Mouse (Mus musculus) embryonic facial prominence, embryonic 12.5 days (tissue): ENCODE measurements at regions not wholly inside any gene's neighbourhood (a gene's known extent, or its start where the extent isn't known, plus 50 kb on each side); places are given as distances from the start of the nearest gene placed in this dataset.

Experiments used
- ATAC-seq: fragments of 200-750 bp; cut with Nextera tagmentation; 2 replicates; pipeline ENCODE4 v1.8.0; 2017; ENCODE audit not compliant: insufficient number of reproducible peaks, insufficient read depth, low FRiP score, low TSS enrichment
- H3K27ac ChIP-seq: fragments of 300-500 bp; sonication (generic); 2 replicates; pipeline ENCODE4 v1.5.1; 2016; ENCODE audit warnings: mild to moderate bottlenecking
- H3K27me3 ChIP-seq: fragments of 300-500 bp; sonication (generic); 2 replicates; pipeline ENCODE4 v1.6.1; 2016; ENCODE audit warnings: mild to moderate bottlenecking, moderate library complexity
- H3K36me3 ChIP-seq: fragments of 300-500 bp; sonication (generic); 2 replicates; pipeline ENCODE4 v1.6.1; 2016; ENCODE audit warnings: mild to moderate bottlenecking
- H3K4me1 ChIP-seq: fragments of 300-500 bp; sonication (generic); 2 replicates; pipeline ENCODE4 v1.6.1; 2016
- H3K4me2 ChIP-seq: fragments of 300-500 bp; sonication (generic); replicated peaks from 2 replicates; pipeline ENCODE4 v1.6.1; 2016; ENCODE audit warnings: mild to moderate bottlenecking, moderate library complexity
- H3K4me3 ChIP-seq: fragments of 300-500 bp; sonication (generic); 2 replicates; pipeline ENCODE4 v1.5.1; 2016; ENCODE audit warnings: mild to moderate bottlenecking
- H3K9ac ChIP-seq: fragments of 300-500 bp; sonication (generic); 2 replicates; pipeline ENCODE4 v1.6.1; 2016; ENCODE audit warnings: mild to moderate bottlenecking, moderate library complexity
- H3K9me3 ChIP-seq: fragments of 300-500 bp; sonication (generic); 2 replicates; pipeline ENCODE4 v1.6.1; 2016; ENCODE audit warnings: mild to moderate bottlenecking, moderate library complexity
- WGBS: fragments of 180-500 bp; shearing (Covaris S2); methylation state at CpG from one replicate; pipeline ENCODE4 v1.1.7; 2016; 5-methylcytosine and 5-hydroxymethylcytosine counted together

DNA sequence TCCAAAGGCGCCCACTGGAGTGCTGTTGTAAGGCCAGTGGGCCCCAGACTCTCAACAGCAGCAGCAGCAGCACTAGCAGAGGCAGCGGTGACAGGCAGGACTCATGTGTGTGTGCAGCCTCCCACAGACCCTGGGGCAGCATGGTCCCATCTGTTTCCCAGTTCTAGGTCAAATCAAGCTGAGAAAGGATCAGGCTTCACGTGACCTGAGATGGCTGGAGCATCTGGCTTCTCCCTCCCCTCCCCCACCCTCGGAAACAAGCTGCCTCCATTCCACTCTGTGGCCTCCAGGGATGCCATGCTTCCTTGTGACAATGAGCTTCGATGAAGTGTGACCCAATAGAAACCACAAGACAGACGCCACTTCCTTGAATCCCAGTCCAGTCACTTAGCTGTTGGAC, 128.8 kb downstream of the Mycn start:
- no peak overlapping the region for H3K4me3 ChIP-seq
- WGBS = 18% methylated on average over 6 of the region's 6 CpGs
- no peak overlapping the region for H3K9ac ChIP-seq
- no peaks in the 10 kb centered on the region for H3K27me3 ChIP-seq
- no peaks in the 10 kb centered on the region for H3K36me3 ChIP-seq
- H3K27ac ChIP-seq = peak overlapping the region; percentile 57; the same call in 1 of the 2 replicates
- no peak overlapping the region for H3K4me2 ChIP-seq
- no peak; the same call in 1 of the 2 replicates for ATAC-seq
- H3K9me3 ChIP-seq = no peaks in the 10 kb centered on the region
- peaks cover 20% of the 10 kb centered on the region for H3K4me1 ChIP-seq

DNA sequence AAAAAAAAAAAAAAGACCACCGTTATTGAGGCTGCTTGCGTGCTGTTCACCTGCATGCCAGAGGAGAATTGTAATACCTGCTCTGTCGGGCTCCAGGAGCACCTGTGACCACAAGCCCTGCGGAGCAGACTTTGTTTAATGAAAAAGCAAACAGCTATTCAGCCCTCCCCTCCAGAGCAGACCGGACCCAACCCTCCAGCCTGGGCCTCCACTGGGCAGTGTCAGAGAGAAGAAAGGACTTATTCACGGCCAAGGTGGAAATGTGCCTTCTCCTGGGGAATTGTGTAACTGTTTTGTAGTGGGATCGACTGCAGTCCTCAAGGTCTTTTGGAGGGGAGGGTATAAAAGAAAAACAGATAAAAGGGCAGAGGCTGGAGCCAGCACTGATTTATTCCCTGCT, 130.8 kb downstream of the Mycn start:
- Histone ChIP-seq H3K27ac (peak overlapping the region; percentile 67), H3K9me3 (no peaks in the 10 kb centered on the region), H3K4me1 (peaks cover 20% of the 10 kb centered on the region), H3K27me3 (no peaks in the 10 kb centered on the region), H3K4me3 (no peak overlapping the region), H3K4me2 (peak overlapping the region; percentile 40), H3K9ac (no peak overlapping the region), H3K36me3 (no peaks in the 10 kb centered on the region)
- peak; percentile 50; the same call in 1 of the 2 replicates for ATAC-seq
- WGBS = 3% methylated on average over 7 of the region's 7 CpGs

DNA sequence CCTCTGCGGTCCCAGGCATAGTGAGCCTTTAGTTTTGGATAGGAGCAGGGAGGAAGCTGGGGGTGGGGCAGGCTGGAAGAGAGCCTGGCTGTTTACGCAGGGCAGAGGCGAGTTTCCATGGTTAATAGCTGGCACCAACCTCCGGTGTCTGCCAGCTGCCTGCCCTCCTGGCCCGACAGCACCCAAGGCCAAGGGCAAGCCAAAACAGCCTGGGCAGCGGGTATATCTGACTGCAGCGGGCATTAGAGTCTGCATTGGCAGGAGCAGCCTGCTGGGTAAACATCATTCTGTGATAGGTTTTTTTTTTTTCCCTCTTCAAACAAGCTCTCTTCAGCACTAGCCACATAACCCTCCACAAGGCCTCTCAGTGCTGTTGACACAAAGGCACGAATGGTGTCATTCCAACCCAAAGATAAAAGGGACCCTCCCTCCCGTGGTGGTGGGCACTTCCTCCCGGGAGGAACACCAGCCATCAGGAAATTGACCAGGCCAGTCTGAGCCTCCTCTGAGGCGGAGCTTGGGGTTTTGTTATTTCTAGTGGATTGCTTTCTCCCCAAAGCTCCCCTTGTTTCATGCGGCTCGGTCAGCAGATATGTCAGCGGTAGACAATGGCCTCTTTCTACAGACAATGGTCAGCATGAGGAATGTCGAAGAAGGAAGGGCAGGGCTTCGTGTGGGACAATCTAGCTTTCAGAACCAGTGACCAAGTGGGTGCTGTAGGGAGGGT, 131.4 kb downstream of the Mycn start:
- 6% methylated on average over 16 of the region's 16 CpGs for WGBS
- Histone ChIP-seq H3K36me3 (no peaks in the 10 kb centered on the region), H3K4me2 (peak overlapping the region; percentile 40), H3K27ac (peak overlapping the region; percentile 67), H3K9me3 (no peaks in the 10 kb centered on the region), H3K9ac (no peak overlapping the region), H3K4me3 (no peak overlapping the region), H3K4me1 (peaks cover 20% of the 10 kb centered on the region), H3K27me3 (no peaks in the 10 kb centered on the region)
- ATAC-seq = no peak

DNA sequence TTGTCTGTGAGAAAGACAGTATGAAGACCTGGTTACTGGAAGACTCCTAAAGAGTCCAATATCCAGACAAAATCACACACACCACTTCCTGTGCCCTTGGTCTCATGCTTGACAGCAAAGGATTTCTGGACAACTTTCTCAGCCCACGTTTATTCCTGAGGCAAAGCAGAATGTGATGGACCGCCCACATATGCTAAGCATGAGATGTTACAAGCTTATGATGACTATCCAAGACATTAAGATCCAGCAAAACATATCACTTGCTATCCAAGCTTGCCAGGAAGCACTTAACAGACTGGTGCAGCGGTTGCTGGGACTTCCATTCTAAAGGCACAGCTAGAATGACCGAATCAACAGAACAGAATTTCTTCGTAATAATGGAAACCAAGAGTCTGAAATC, 133.6 kb downstream of the Mycn start:
- ATAC-seq = no peak
- no peaks in the 10 kb centered on the region for H3K36me3 ChIP-seq
- H3K9ac ChIP-seq = no peak overlapping the region
- no peak overlapping the region for H3K4me2 ChIP-seq
- WGBS = 88% methylated on average over 5 of the region's 5 CpGs
- no peak overlapping the region for H3K27ac ChIP-seq
- peaks cover 20% of the 10 kb centered on the region for H3K4me1 ChIP-seq
- H3K4me3 ChIP-seq = no peak overlapping the region
- no peaks in the 10 kb centered on the region for H3K27me3 ChIP-seq
- no peaks in the 10 kb centered on the region for H3K9me3 ChIP-seq

DNA sequence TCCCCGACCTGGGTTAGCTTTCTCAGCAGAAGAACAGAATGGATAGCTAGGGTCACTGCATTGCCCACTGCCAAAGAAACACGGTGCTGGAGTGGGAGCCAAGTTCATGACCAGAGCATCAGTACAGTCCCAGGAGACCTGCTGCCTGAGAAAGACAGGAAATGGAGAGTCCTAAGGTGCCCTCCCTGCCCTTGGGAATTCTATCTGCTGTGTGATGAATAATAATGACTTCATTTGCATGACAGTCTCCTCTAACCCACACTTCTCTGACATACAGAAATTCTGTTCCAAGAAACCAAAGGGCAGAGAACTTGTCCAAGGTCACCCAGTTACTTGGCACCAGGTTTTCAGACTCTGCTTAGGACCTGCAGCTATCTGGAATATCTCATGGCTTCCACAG, 138.1 kb downstream of the Mycn start:
- H3K36me3 ChIP-seq = no peaks in the 10 kb centered on the region
- no peak overlapping the region for H3K4me2 ChIP-seq
- no peak overlapping the region for H3K4me3 ChIP-seq
- H3K9ac ChIP-seq = no peak overlapping the region
- no peak overlapping the region for H3K27ac ChIP-seq
- 52% methylated on average over 2 of the region's 2 CpGs for WGBS
- no peaks in the 10 kb centered on the region for H3K27me3 ChIP-seq
- no peaks in the 10 kb centered on the region for H3K9me3 ChIP-seq
- ATAC-seq = no peak
- H3K4me1 ChIP-seq = no peaks in the 10 kb centered on the region

DNA sequence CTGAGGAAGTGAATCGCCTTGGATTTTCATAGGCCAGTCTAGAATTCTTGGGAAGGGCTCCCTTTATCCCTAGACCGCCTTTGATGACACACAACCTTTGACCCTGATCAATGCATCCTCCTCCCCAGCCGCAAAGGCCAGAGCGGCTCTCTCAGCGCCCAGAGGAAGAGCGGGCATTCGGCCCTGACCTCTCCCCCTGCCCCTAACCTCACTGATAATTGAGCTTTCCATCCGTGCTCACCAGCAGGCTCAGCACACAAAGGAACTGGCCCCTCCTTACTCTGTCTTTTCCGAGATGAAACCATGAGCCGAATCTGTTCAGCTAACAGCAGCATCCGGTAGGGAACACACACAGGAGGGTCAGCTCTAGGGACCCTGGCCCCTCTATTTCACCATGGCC, 139.3 kb downstream of the Mycn start:
- no peak overlapping the region for H3K4me2 ChIP-seq
- no peak overlapping the region for H3K27ac ChIP-seq
- no peak overlapping the region for H3K4me3 ChIP-seq
- H3K27me3 ChIP-seq = no peaks in the 10 kb centered on the region
- H3K9me3 ChIP-seq = no peaks in the 10 kb centered on the region
- no peaks in the 10 kb centered on the region for H3K36me3 ChIP-seq
- H3K4me1 ChIP-seq = no peaks in the 10 kb centered on the region
- H3K9ac ChIP-seq = no peak overlapping the region
- ATAC-seq = no peak
- WGBS = 11% methylated on average over 11 of the region's 11 CpGs

DNA sequence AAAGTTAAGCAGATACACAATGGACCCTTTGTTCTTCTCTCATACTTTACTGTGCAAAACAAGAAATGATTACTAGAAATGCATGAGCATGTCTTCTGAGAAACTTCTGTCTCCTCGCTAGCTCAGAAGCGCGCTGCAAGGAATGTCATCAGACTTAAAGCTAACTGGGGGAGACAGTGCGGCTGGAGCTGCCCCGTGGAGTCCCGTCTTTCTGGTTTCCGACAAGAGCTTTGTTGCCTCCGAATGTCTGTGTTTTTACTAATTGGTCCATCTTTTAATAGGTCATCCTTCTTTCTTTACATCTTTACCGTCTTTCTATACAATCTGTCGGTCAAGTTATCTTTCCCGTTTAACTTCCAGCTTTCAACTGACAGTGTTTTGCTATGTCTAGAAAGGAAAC, 140.0 kb downstream of the Mycn start:
- 0 out of 2 replicates have a peak, but pooled peaks have one; percentile 15 for ATAC-seq
- no peak overlapping the region for H3K9ac ChIP-seq
- H3K36me3 ChIP-seq = no peaks in the 10 kb centered on the region
- no peaks in the 10 kb centered on the region for H3K4me1 ChIP-seq
- H3K27me3 ChIP-seq = no peaks in the 10 kb centered on the region
- 43% methylated on average over 11 of the region's 11 CpGs for WGBS
- no peak overlapping the region for H3K4me2 ChIP-seq
- H3K27ac ChIP-seq = no peak overlapping the region
- no peaks in the 10 kb centered on the region for H3K9me3 ChIP-seq
- no peak overlapping the region for H3K4me3 ChIP-seq

DNA sequence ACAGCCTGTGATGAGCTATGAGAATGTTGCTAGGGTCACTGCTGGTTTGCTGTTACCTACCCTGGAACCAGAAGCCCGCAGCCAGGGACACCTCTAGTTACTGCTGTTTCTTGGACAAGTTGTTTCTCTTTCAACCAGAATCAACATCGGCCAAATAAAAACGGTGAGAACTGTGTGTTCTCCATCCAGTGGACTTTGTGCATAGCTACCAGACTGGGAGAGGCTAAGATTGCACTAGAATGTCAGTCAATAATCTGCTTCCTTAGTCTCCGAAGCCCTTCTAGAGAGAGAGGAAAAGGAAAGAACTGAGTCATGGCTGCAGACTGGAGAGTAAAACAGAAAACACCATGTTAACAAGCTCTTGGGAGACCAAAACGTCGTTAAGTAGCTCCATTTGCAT, 141.6 kb downstream of the Mycn start:
- ATAC-seq = no peak
- Histone ChIP-seq H3K27ac (no peak overlapping the region), H3K9me3 (no peaks in the 10 kb centered on the region), H3K9ac (no peak overlapping the region), H3K27me3 (no peaks in the 10 kb centered on the region), H3K4me3 (no peak overlapping the region), H3K4me2 (no peak overlapping the region), H3K4me1 (no peaks in the 10 kb centered on the region), H3K36me3 (no peaks in the 10 kb centered on the region)
- 89% methylated on average over 6 of the region's 6 CpGs for WGBS

DNA sequence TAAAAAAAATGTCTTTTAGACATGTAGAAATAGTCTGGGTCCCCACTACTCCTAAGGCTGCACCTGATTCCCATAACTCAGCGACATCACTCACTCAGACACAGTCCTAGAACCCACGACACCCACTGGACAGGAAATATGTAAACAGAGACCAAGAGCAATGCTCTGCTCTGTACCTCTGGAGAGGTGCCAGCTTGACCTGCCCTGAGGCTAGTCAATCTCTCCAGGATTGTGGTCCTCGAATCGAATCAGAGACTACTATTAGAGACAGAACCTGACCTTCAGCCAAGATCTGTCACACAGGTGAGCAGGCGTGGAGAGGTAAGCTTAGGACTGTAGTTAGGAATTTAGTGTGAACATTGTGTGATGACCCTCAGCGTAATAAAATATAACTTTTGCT, 152.7 kb downstream of the Mycn start:
- 75% methylated on average over 6 of the region's 6 CpGs for WGBS

DNA sequence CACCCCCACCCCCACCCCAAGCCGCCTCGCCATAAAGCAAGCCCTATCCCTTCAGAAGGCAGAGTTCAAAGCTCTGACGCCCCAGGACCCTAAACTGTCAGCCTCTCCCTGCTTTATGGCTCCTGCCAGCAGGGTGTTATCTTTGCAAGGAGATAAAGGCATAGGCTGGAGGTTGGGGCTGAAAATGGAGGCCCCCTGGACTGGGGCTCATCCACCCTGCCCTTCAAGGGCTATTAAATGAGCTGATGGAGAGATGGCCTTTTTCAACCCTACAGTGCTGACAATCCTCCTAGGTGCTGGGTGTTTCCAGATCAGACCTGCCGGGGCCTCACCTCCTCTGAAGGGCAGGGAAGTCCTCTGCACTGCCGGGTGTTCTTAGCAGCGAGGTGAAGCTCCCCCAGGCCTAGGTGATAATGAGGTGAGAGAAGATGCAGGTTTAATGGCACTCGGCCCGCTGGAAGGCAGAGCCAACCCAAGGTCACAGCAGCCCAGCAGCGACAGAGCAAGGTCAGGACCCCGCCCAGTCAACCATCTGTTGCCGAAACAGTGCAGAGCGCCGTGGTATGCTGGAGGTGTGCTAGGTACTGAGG, 153.4 kb downstream of the Mycn start:
- no peak for ATAC-seq

More for the DNA sequence above, 152.7 kb downstream of the Mycn start:
- Histone ChIP-seq H3K27me3 (0 out of 2 replicates have a peak, but pooled peaks cover 7% of the 10 kb centered on the region), H3K27ac (no peak overlapping the region), H3K4me1 (peaks cover 34% of the 10 kb centered on the region), H3K36me3 (no peaks in the 10 kb centered on the region), H3K9me3 (no peaks in the 10 kb centered on the region), H3K4me3 (no peak overlapping the region), H3K4me2 (no peak overlapping the region), H3K9ac (no peak overlapping the region)
- no peak for ATAC-seq

DNA sequence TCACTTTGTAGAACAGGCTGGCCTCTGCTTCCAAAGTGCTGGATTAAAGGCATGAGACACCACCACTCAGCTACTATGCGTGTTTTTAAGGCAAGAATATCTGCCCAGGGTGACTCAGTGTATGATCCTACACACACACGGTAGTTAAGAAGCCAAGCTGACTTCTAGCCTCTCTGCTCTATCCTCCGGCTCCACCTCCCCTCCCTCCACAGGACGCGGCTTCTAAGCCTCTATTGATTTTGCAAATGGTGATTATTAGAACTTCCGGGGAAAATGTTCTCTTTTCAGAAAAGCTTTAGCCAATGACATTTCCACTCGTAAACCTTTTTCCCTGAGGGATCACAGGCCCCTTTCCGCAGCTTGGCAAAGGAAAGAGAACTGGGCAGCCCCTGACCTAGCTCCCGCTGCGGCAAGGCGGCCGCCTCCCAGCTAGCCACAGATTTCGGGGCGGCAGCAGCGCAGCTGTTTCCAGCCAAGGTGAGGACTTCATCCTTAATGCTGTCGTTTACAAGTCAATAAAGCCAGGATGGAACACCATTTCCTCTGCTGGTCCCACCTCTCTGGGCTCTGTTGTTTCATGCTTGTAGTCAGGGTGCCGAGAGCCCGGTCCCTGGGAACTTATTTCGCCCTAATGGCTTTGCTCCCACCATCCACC, 154.0 kb downstream of the Mycn start:
- Histone ChIP-seq H3K4me2 (peak overlapping the region; percentile 46), H3K4me1 (peaks cover 34% of the 10 kb centered on the region), H3K9ac (0 out of 2 replicates have a peak overlapping the region, but pooled peaks have one; percentile 7), H3K4me3 (peak overlapping the region; percentile 16), H3K27ac (no peak overlapping the region), H3K36me3 (no peaks in the 10 kb centered on the region), H3K27me3 (0 out of 2 replicates have a peak, but pooled peaks cover 7% of the 10 kb centered on the region), H3K9me3 (no peaks in the 10 kb centered on the region)
- ATAC-seq = no peak
- 8% methylated on average over 19 of the region's 19 CpGs for WGBS

More for the DNA sequence above, 153.4 kb downstream of the Mycn start:
- peaks cover 34% of the 10 kb centered on the region for H3K4me1 ChIP-seq
- H3K9me3 ChIP-seq = no peaks in the 10 kb centered on the region
- no peak overlapping the region for H3K27ac ChIP-seq
- no peaks in the 10 kb centered on the region for H3K36me3 ChIP-seq
- H3K27me3 ChIP-seq = 0 out of 2 replicates have a peak, but pooled peaks cover 7% of the 10 kb centered on the region
- H3K4me2 ChIP-seq = peak overlapping the region; percentile 46
- H3K9ac ChIP-seq = 0 out of 2 replicates have a peak overlapping the region, but pooled peaks have one; percentile 7
- no peak overlapping the region for H3K4me3 ChIP-seq
- 28% methylated on average over 13 of the region's 13 CpGs for WGBS

DNA sequence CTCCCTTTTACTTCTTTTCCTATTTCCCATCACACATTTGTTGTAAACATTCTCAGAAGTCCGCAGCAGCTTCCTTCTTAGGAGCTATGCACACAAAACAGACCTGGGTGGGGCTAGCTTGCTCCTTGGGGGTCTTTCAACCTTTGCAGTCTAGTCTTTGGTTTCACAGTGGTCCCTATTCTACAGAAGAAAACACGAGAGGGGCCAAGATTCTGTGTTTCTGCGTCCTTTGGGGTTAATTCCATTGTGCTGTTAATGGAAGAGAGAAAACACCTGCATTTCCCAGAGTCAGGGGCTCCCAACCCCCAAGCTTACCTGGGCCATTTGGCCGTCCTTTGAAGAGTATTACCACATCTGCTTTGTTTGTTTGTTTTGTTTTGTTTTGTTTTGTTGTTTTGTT, 154.6 kb downstream of the Mycn start:
- Histone ChIP-seq H3K4me2 (peak overlapping the region; percentile 46; the same call in 1 of the 2 replicates), H3K36me3 (no peaks in the 10 kb centered on the region), H3K4me3 (no peak overlapping the region), H3K27me3 (0 out of 2 replicates have a peak, but pooled peaks cover 7% of the 10 kb centered on the region), H3K9ac (no peak overlapping the region), H3K9me3 (no peaks in the 10 kb centered on the region), H3K27ac (no peak overlapping the region), H3K4me1 (peaks cover 32% of the 10 kb centered on the region)
- 23% methylated on average over 4 of the region's 4 CpGs for WGBS
- no peak for ATAC-seq
